Mouse (Mus musculus) liver, embryonic 11.5 days (tissue): ENCODE measurements around the gene Kirrel2. TPM values are rescaled to one million over a fixed set of nuclear protein-coding genes. Genes with fewer than 3 reads are reported as not detected.
A peak's percentile ranks its signal among the peaks of the same experiment; 100 is the strongest.

ENCODE experiments used
- ATAC-seq: fragments of 200-750 bp; cut with Nextera tagmentation; replicated peaks from 2 replicates; pipeline ENCODE4 v1.8.0; 2017; ENCODE audit warnings: moderate number of reproducible peaks, mild to moderate bottlenecking, moderate TSS enrichment, moderate library complexity; ENCODE audit not compliant: low FRiP score
- DNase-seq: peaks from one replicate; pipeline ENCODE4 v3.0.0-alpha.2; 2017; ENCODE audit warnings: low spot score
- H3K27ac ChIP-seq: fragments of 300-500 bp; sonication (generic); 2 replicates; pipeline ENCODE4 v1.5.1; 2014; ENCODE audit warnings: mild to moderate bottlenecking, low read depth, low read length, control low read depth
- H3K27me3 ChIP-seq: fragments of 300-500 bp; sonication (generic); replicated peaks from 2 replicates; pipeline ENCODE4 v1.6.1; 2014; ENCODE audit warnings: low read length, mixed read lengths; ENCODE audit not compliant: control insufficient read depth, insufficient read depth
- H3K36me3 ChIP-seq: fragments of 300-500 bp; sonication (generic); 2 replicates; pipeline ENCODE4 v1.6.1; 2014; ENCODE audit warnings: mild to moderate bottlenecking, low read length, moderate library complexity, mixed read lengths; ENCODE audit not compliant: control insufficient read depth, insufficient read depth
- H3K4me1 ChIP-seq: fragments of 300-500 bp; sonication (generic); replicated peaks from 2 replicates; pipeline ENCODE4 v1.6.1; 2014; ENCODE audit warnings: low read length, mixed read lengths; ENCODE audit not compliant: control insufficient read depth, insufficient read depth
- H3K4me2 ChIP-seq: fragments of 300-500 bp; sonication (generic); 2 replicates; pipeline ENCODE4 v1.6.1; 2014; ENCODE audit warnings: mild to moderate bottlenecking, control low read depth, moderate library complexity
- H3K4me3 ChIP-seq: fragments of 300-500 bp; sonication (generic); 2 replicates; pipeline ENCODE4 v1.5.1; 2014; ENCODE audit warnings: low read depth, low read length, control low read depth
- H3K9ac ChIP-seq: fragments of 300-500 bp; sonication (generic); 2 replicates; pipeline ENCODE4 v1.6.1; 2014; ENCODE audit warnings: low read depth, low read length, control low read depth
- H3K9me3 ChIP-seq: fragments of 300-500 bp; sonication (generic); 2 replicates; pipeline ENCODE4 v1.6.1; 2016; ENCODE audit warnings: low read length, inconsistent platforms, mixed read lengths; ENCODE audit not compliant: control insufficient read depth
- WGBS: fragments of 180-500 bp; shearing (Covaris S2); extraction: QIAGEN DNeasy Blood & Tissue Kit; methylation state at CpG from one replicate; pipeline ENCODE4 v1.1.7; 2014; 5-methylcytosine and 5-hydroxymethylcytosine counted together
- polyA plus RNA-seq: library from polyadenylated mRNA; unstranded; fragments of >200 nt; fragmentation: Nextera tagmentation; extraction: Ambion mirVana; gene quantifications from 2 replicates; pipeline ENCODE4 v1.2.1, GENCODE M21; 2014

Kirrel2 gene
- polyA plus RNA-seq, 1 experiment from 2014 or later = 0.22 TPM

DNA sequence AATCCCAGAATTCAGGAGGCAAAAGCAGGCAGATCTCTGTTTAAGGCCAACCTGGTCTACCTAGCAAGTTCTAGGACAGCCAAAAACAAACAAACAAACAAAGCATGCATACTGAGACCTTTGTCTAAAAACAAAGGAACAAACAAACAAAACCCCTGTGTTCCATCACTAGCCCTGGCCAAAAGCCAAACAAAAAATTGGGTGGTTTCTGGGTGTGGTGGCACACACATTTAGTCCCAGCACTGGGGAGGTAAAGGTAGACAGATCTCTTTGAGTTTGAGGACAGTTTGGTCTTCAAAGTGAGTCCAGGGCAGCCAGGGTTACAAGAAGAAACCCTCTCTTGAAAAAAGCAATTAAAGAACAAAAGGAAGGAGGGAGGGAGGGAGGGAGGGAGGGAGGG, 28.2 kb downstream of the Kirrel2 start:
- ATAC-seq (no peak), DNase-seq (no peak)
- H3K4me3 ChIP-seq = no peak overlapping the region
- no peaks in the 10 kb centered on the region for H3K4me1 ChIP-seq
- H3K36me3 ChIP-seq = peaks cover 12% of the 10 kb centered on the region; the same call in 1 of the 2 replicates
- no peaks in the 10 kb centered on the region for H3K9me3 ChIP-seq
- no peak overlapping the region for H3K27ac ChIP-seq
- H3K9ac ChIP-seq = no peak overlapping the region
- no peak overlapping the region for H3K4me2 ChIP-seq
- no peaks in the 10 kb centered on the region for H3K27me3 ChIP-seq

DNA sequence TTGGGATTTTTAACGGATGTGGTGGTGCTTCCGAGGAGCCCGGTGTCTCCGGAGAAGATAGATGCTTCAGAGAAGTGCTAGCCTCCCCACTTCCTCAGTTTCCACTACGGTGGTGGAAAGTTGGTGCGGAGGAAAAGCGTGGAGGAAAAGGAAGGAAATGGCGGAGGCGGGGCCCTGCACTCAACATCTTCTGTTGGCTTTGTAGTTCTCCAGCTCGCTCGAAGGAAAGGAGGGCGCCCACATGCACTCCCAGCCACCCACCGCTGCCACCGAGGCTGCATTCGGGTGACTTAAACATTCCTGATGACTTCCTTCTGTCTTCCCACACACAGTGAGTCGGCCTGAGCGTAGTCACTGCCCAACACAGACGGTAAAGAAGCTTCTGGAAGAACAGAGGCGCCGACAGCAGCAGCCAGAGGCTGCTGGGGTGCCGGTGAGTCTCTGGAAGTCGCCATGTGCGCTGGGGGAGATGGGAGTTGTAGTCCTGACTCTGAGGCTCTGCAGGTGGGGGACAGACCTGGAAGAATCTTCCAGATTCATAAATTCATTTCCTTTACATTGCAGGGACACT, 34.3 kb downstream of the Kirrel2 start:
- DNase-seq = no peak
- whole genome bisulfite sequencing = 27% methylated on average over 23 of the region's 23 CpGs
- Histone ChIP-seq H3K4me3 (peak overlapping the region; percentile 48), H3K9ac (peak overlapping the region; percentile 50), H3K4me1 (0 out of 2 replicates have a peak, but pooled peaks cover 5% of the 10 kb centered on the region), H3K36me3 (peaks cover 12% of the 10 kb centered on the region; the same call in 1 of the 2 replicates), H3K4me2 (peak overlapping the region; percentile 74), H3K27me3 (no peaks in the 10 kb centered on the region), H3K27ac (no peak overlapping the region), H3K9me3 (no peaks in the 10 kb centered on the region)
- ATAC-seq = no peak

DNA sequence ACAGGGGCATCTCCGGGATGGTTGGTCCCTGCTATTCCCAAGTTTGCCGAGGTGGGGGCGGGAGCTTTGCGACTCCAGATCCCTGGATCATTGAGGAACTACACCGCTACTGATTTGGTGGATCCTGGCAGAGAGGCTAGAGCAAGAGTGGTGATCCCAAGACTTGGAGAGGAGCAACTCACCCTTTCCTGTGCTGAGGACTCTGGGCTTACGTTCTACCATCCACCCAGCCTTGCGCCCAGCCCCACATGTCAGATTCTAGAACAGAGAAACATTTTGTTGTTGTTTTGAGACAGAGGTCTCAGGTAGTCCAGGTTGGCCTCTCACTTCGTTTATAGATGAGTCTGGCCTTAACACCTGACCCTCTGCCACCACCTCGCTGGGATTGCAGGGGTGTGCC, 34.9 kb downstream of the Kirrel2 start:
- Histone ChIP-seq H3K4me2 (peak overlapping the region; percentile 74), H3K27me3 (no peaks in the 10 kb centered on the region), H3K27ac (no peak overlapping the region), H3K36me3 (peaks cover 12% of the 10 kb centered on the region; the same call in 1 of the 2 replicates), H3K4me3 (peak overlapping the region; percentile 48), H3K9me3 (no peaks in the 10 kb centered on the region), H3K4me1 (0 out of 2 replicates have a peak, but pooled peaks cover 5% of the 10 kb centered on the region), H3K9ac (peak overlapping the region; percentile 50)
- 6% methylated on average over 9 of the region's 9 CpGs for WGBS
- DNase-seq (no peak), ATAC-seq (no peak)

DNA sequence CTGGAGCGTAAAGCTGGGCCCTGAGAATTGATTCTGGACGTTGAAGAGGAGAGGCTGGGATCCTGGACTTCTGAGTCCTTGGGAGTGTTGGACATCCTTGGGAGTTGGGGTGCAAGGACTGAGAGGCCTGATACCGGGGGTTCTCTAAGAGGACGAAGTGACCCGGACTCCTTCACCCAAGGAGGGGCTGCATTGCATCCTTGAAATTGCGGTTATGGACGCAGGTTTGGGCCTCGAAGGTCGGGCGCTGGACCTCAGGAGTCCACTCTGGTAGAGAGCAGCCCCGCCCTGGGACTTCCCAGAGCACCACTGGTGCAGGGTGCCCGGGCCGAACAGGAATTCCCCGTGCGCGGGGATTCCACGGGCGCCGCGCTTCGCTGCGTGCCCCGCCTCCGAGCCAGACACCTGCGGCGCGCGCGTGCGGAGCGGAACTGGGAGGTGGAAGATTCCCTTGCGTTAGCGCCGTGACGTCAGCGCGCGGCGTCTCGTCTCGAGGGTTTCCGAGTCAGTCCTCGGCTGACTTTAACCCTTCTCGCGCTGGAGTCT, 35.5 kb downstream of the Kirrel2 start:
- Histone ChIP-seq H3K27me3 (no peaks in the 10 kb centered on the region), H3K9me3 (no peaks in the 10 kb centered on the region), H3K36me3 (peaks cover 8% of the 10 kb centered on the region; the same call in 1 of the 2 replicates), H3K4me1 (0 out of 2 replicates have a peak, but pooled peaks cover 5% of the 10 kb centered on the region), H3K4me2 (peak overlapping the region; percentile 74), H3K4me3 (peak overlapping the region; percentile 48), H3K27ac (no peak overlapping the region), H3K9ac (peak overlapping the region; percentile 50)
- under 1% methylated on average over 45 of the region's 45 CpGs for WGBS
- peak; percentile 65 for ATAC-seq
- DNase-seq = peak; percentile 79

DNA sequence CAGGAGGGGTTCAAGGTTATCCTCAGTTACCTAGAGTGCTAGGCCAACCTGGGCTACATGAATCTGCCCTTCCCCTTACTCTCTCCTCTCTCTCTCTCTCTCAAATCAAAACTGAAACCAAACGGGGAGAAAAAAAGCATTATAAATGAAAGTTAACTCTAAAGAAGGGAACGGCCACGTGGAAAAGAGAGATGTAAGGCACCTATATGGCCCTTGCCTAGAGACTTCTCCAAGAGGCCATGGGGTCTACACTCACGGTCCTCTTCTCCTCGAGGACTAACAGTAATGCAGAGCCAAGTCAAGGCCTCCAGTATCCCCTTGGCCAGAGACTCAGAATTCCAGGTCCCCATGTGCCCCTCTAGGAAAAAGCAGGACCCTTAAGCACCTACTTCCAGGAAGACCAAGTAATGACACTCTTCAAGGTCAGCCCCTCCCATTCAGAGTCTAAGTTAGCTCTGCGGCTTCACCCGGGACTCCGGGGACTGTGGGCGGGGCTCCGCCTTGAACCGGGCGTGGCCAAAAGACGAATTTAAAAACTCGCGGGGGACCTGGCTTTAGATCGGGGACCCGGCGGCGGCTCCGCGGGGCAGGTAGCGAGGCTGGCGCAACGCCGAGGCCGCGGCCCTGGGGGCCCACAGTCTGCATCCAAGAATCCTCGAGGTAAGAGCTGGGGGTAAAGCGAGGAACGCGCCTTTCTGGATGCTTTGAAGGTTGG, 36.2 kb downstream of the Kirrel2 start, which contains the start of gene Nfkbid:
Gene Nfkbid, plus strand, starts transcription at position 558 of the 715 bp plus-strand sequence.
- H3K4me1 ChIP-seq = 0 out of 2 replicates have a peak, but pooled peaks cover 5% of the 10 kb centered on the region
- no peaks in the 10 kb centered on the region for H3K27me3 ChIP-seq
- no peaks in the 10 kb centered on the region for H3K9me3 ChIP-seq
- H3K4me2 ChIP-seq = peak within 1 kb of the TSS; percentile 74
- DNase-seq (peak; percentile 70), ATAC-seq (peak; percentile 53)
- WGBS = 8% methylated on average over 31 of the region's 31 CpGs
- H3K4me3 ChIP-seq = peak within 1 kb of the TSS; percentile 48
- peaks cover 7% of the 10 kb centered on the region; the same call in 1 of the 2 replicates for H3K36me3 ChIP-seq
- H3K27ac ChIP-seq = no peak within 1 kb of the TSS
- peak within 1 kb of the TSS; percentile 50 for H3K9ac ChIP-seq

DNA sequence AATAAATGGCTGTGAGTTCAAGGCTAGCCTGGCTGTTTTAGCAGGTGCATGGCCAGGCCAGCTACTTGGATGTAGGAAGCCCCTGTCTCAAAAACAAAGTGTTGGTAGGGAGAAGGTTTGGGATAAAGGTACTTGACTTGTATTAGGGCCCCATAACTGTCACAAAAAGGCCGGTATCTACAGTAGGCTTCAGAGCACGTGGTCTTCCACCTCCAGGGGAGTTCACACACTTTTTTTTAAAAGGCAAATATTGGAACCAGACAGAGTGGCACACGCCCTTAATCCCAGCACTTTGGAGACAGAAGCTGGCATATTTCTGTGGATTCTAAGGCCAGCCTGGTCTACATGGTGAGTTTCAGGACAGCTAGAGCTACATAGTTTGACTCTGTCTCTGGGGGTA, 36.8 kb downstream of the Kirrel2 start:
- Histone ChIP-seq H3K9me3 (no peaks in the 10 kb centered on the region), H3K27ac (no peak overlapping the region), H3K4me3 (no peak overlapping the region), H3K4me1 (0 out of 2 replicates have a peak, but pooled peaks cover 5% of the 10 kb centered on the region), H3K4me2 (peak overlapping the region; percentile 74), H3K9ac (no peak overlapping the region), H3K27me3 (no peaks in the 10 kb centered on the region), H3K36me3 (peaks cover 2% of the 10 kb centered on the region; the same call in 1 of the 2 replicates)
- ATAC-seq (no peak), DNase-seq (no peak)
- 69% methylated on average over 3 of the region's 3 CpGs for WGBS

DNA sequence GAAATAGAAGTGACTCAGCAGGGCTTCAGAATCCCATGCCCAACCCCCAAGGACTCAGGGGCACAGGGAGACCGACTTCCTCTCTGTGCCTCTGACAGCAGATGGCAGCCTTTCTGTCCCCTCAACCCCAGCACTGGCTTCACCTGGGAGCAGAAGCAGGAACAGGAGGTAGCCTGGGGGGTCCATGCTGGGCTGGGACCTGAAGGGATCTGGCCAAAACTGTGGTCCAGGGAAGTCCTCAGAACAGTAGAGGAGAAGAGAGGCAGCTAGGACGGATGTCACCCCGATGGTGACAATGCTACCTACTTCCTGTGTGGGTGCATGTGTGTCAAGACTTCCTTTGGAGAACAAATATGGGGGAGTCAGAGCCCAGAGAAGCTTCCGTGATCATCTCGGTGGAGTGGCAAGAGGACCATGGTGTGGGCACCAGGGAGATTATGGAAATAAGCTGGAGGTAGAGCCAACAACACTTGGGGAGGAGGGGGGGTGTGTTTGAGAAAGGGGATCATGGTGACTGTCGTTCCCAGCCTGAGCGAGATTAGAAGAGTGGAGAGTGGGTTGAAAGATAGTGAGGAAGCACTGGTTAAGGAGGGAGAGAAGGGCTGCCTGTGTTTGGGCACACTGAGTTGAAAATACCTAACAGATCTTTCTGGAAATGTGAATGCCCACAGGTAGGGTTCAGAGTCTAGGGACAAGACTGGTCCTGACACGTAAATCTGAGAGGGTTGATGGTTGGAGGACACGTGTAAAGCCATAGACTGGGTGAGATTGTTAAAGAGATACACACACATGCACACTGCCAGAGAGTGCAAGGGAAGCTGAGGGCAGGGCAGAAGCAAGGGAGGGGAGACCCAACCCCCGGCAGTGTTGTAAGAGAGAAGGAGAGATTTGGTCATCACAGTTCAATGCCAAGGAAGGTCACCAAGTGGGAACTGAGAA, 37.7 kb downstream of the Kirrel2 start, which contains the start of gene Hcst:
Gene Hcst, minus strand, starts transcription at position 294 of the 939 bp plus-strand sequence.
- Histone ChIP-seq H3K36me3 (no peaks in the 10 kb centered on the region), H3K9ac (no peak within 1 kb of the TSS), H3K4me3 (peak within 1 kb of the TSS; percentile 5; the same call in 1 of the 2 replicates), H3K9me3 (no peaks in the 10 kb centered on the region), H3K4me1 (0 out of 2 replicates have a peak, but pooled peaks cover 5% of the 10 kb centered on the region), H3K4me2 (peak within 1 kb of the TSS; percentile 74), H3K27ac (peak within 1 kb of the TSS; percentile 39; the same call in 1 of the 2 replicates), H3K27me3 (no peaks in the 10 kb centered on the region)
- DNase-seq (no peak), ATAC-seq (0 out of 2 replicates have a peak, but pooled peaks have one; percentile 21)
- WGBS = 30% methylated on average over 10 of the region's 10 CpGs

DNA sequence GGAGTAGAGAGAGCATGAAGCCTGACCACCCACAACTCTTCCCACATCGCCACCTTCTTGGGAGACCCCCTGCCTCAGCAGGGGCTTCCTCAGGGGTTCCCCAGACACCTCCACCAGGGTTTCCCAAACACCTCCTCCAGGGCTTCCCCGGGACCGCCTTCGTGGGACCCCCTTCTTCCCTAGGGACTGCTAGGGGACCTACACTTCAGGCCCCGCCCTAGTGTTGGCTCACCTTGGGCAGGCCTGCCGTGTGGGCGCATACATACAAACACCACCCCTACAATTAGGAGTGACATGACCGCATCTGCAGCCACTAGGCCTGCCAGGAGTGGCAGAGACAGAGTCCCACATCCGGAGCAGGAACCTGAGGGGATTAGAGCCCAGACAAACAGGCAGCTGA, 39.6 kb downstream of the Kirrel2 start:
- no peaks in the 10 kb centered on the region for H3K27me3 ChIP-seq
- no peak overlapping the region for H3K9ac ChIP-seq
- no peaks in the 10 kb centered on the region for H3K9me3 ChIP-seq
- ATAC-seq = no peak
- 57% methylated on average over 9 of the region's 9 CpGs for WGBS
- H3K4me3 ChIP-seq = no peak overlapping the region
- H3K27ac ChIP-seq = no peak overlapping the region
- peak overlapping the region; percentile 28 for H3K4me2 ChIP-seq
- DNase-seq = no peak
- 0 out of 2 replicates have a peak, but pooled peaks cover 2% of the 10 kb centered on the region for H3K4me1 ChIP-seq
- H3K36me3 ChIP-seq = no peaks in the 10 kb centered on the region
